Mouse (Mus musculus): ENCODE results near the gene Olfr458.

DNA sequence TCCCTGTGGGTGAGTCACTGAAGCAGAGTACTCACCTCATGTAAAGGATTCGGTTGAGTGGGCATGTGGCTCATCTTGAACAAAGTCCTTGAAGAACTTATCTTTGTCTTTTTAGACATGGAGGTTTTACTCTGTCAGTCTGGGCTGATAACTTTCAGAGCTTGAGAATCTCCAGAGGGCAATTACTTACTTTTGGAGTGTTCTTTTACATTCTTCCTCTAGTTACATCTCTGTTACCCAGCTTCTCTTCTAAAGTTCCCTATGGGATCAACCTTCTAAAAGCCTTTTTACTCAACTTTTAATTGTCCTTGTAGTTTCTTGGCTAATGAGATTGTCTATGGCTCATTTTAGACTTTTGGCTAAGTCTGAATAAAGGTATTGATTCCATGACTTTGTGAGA lies at the start of gene Olfr458:
- no peak for TF ChIP-seq CTCF (IDR thresholded peaks at IDR 0.05; ENCODE audit: low read depth)
- TF ChIP-seq EP300 (optimal IDR thresholded peaks at IDR 0.05): no peak
